Mouse (Mus musculus) heart, adult 2 months (tissue): ENCODE data around the gene Sh3tc1. TPM values are rescaled to one million over a fixed set of nuclear protein-coding genes. Genes with fewer than 3 reads are reported as not detected.

Experiments
- DNase-seq, 2 experiments: peaks; one replicate each; pipeline ENCODE4 v3.0.0; 2021
- H3K27ac ChIP-seq: fragments of 200-600 bp; 2 replicates; pipeline ENCODE4 v1.8.1; 2022
- H3K27me3 ChIP-seq: fragments of 200-500 bp; 2 replicates; pipeline ENCODE4 v1.6.1; 2012; ENCODE audit warnings: mild to moderate bottlenecking, low read length, inconsistent platforms, mixed read lengths; ENCODE audit not compliant: control insufficient read depth, insufficient read depth
- H3K36me3 ChIP-seq: fragments of 200-500 bp; 2 replicates; pipeline ENCODE4 v1.6.1; 2012; ENCODE audit warnings: low read length, inconsistent platforms; ENCODE audit not compliant: control insufficient read depth, insufficient read depth
- H3K4me1 ChIP-seq: fragments of 200-500 bp; 2 replicates; pipeline ENCODE4 v1.6.1; 2011; ENCODE audit warnings: low read length; ENCODE audit not compliant: control insufficient read depth, insufficient read depth
- H3K4me3 ChIP-seq: fragments of 200-600 bp; 2 replicates; pipeline ENCODE4 v1.8.1; 2022
- H3K79me2 ChIP-seq: fragments of 200-500 bp; replicated peaks from 2 replicates; pipeline ENCODE4 v1.6.1; 2012; ENCODE audit warnings: mild to moderate bottlenecking, inconsistent platforms, low read length, moderate library complexity, mixed read lengths; ENCODE audit not compliant: control insufficient read depth, insufficient read depth
- H3K9ac ChIP-seq: fragments of 200-500 bp; 2 replicates; pipeline ENCODE4 v1.6.1; 2012; ENCODE audit warnings: low read depth, mild to moderate bottlenecking, control low read depth, inconsistent platforms, low read length, mixed read lengths
- CTCF ChIP-seq: fragments of 200-600 bp; IDR thresholded peaks from 2 replicates; pipeline ENCODE4 v1.8.1; 2022; ENCODE audit warnings: antibody characterized with exemption, mild to moderate bottlenecking, moderate library complexity
- EP300 ChIP-seq: fragments of 200-500 bp; IDR thresholded peaks from 2 replicates; pipeline ENCODE4 v1.6.1; 2011; ENCODE audit warnings: low read depth, low read length, control low read depth; ENCODE audit not compliant: insufficient read depth
- POLR2A ChIP-seq: fragments of 200-500 bp; IDR thresholded peaks from 2 replicates; pipeline ENCODE4 v1.6.1; 2011; ENCODE audit warnings: mild to moderate bottlenecking, low read depth, low read length, control low read depth; ENCODE audit not compliant: insufficient read depth
- WGBS: fragments of 180-500 bp; shearing (Covaris S2); methylation state at CpG from one replicate; pipeline ENCODE4 v1.1.7; 2018; 5-methylcytosine and 5-hydroxymethylcytosine counted together
- intact Hi-C: fragments of 180-260 bp; cut with DNase I; formaldehyde crosslinking; loops from one replicate; pipeline ENCODE4 v1.15.1; 2025
- polyA plus RNA-seq: library from polyadenylated mRNA; depleted of rRNA; stranded (reverse); fragments of >200 nt; gene quantifications from 2 replicates; pipeline ENCODE4 v1.2.3, GENCODE M21; 2012
- total RNA-seq, 2 experiments: library from RNA; stranded (reverse); gene quantifications; 2 replicates each; pipeline ENCODE4 v1.2.3; 2021

Sh3tc1 gene
- total and polyA plus RNA-seq, 3 experiments = 5.7 to 7.2 (median 6.3) TPM

- H3K27me3 ChIP-seq = no peaks in the 10 kb centered on the region
- H3K9ac ChIP-seq = no peak overlapping the region
- intact Hi-C loops = loop anchor here (5.0 kb wide), 1 partner anchor 40 kb away; no protein-coding TSS in a partner anchor
- H3K4me1 ChIP-seq = peaks cover 27% of the 10 kb centered on the region
- H3K27ac ChIP-seq = peak overlapping the region; percentile 36
- no peaks in the 10 kb centered on the region for H3K36me3 ChIP-seq
- 88% methylated on average over 1 of the region's 1 CpGs for whole genome bisulfite sequencing
- no peaks in the 10 kb centered on the region for H3K79me2 ChIP-seq
- no peak overlapping the region for H3K4me3 ChIP-seq
- TF ChIP-seq EP300 = no peak
- TF ChIP-seq POLR2A = no peak
- TF ChIP-seq CTCF = no peak
- DNase-seq = no peak
Measured at GRCm38 (mm10) chr5:35672581-35672980, 67.2 kb downstream of the Sh3tc1 start.

GRCm38 (mm10) chr5:35671474-35671891 is 68.3 kb downstream of the Sh3tc1 start:
- peak; percentile 82 to 89 for DNase-seq
- 42% methylated on average over 9 of the region's 9 CpGs for WGBS
- intact Hi-C loops = loop anchor here (5.0 kb wide), 1 partner anchor 39 kb away; no protein-coding TSS in a partner anchor
- H3K9ac ChIP-seq = no peak overlapping the region
- no peaks in the 10 kb centered on the region for H3K36me3 ChIP-seq
- peaks cover 27% of the 10 kb centered on the region for H3K4me1 ChIP-seq
- H3K27me3 ChIP-seq = no peaks in the 10 kb centered on the region
- H3K79me2 ChIP-seq = no peaks in the 10 kb centered on the region
- peak overlapping the region; percentile 36 for H3K27ac ChIP-seq
- 0 out of 2 replicates have a peak, but pooled peaks have one; percentile 54 for TF ChIP-seq EP300
- no peak for TF ChIP-seq CTCF
- no peak; the same call in 1 of the 2 replicates for TF ChIP-seq POLR2A
- H3K4me3 ChIP-seq = no peak overlapping the region; the same call in 1 of the 2 replicates

DNA sequence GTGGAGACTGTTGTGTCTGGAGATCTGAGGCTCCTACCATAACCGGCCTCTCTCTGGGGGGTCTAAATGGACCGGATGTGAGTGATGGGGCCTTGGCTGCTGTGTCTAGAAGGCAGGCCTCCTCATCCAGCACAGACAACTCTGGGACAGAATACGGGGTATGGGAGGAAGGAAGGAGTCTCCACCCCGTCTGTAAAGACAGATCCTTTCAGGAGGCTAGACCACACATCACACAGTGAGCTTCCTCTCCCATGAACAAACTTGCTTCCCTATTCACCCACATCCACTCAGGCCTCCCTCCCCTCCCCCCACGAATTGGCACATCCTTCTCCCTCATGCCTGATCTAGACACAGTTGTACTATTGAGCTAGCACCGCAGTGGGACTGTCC is 69.4 kb downstream of the Sh3tc1 start:
- Histone ChIP-seq H3K79me2 (no peaks in the 10 kb centered on the region), H3K27me3 (no peaks in the 10 kb centered on the region), H3K4me3 (no peak overlapping the region), H3K36me3 (no peaks in the 10 kb centered on the region), H3K27ac (peak overlapping the region; percentile 36), H3K4me1 (peaks cover 27% of the 10 kb centered on the region), H3K9ac (0 out of 2 replicates have a peak overlapping the region, but pooled peaks have one; percentile 9)
- 49% methylated on average over 6 of the region's 6 CpGs for WGBS
- intact Hi-C loops = loop anchor here (5.0 kb wide), 1 partner anchor 38 kb away; no protein-coding TSS in a partner anchor
- no peak for DNase-seq
- no peak for TF ChIP-seq CTCF
- no peak for TF ChIP-seq EP300
- TF ChIP-seq POLR2A = no peak

- peaks cover 27% of the 10 kb centered on the region for H3K4me1 ChIP-seq
- TF ChIP-seq EP300 = no peak
- TF ChIP-seq CTCF = no peak
- no peak for TF ChIP-seq POLR2A
- 0 out of 2 replicates have a peak overlapping the region, but pooled peaks have one; percentile 9 for H3K9ac ChIP-seq
- no peaks in the 10 kb centered on the region for H3K27me3 ChIP-seq
- no peaks in the 10 kb centered on the region for H3K36me3 ChIP-seq
- intact Hi-C loops = loop anchor here (5.0 kb wide), 1 partner anchor 38 kb away; no protein-coding TSS in a partner anchor
- 64% methylated on average over 11 of the region's 11 CpGs for WGBS
- no peaks in the 10 kb centered on the region for H3K79me2 ChIP-seq
- H3K27ac ChIP-seq = peak overlapping the region; percentile 36
- no peak for DNase-seq
- no peak overlapping the region for H3K4me3 ChIP-seq
Measured at GRCm38 (mm10) chr5:35669747-35670411, 69.9 kb downstream of the Sh3tc1 start.

DNA sequence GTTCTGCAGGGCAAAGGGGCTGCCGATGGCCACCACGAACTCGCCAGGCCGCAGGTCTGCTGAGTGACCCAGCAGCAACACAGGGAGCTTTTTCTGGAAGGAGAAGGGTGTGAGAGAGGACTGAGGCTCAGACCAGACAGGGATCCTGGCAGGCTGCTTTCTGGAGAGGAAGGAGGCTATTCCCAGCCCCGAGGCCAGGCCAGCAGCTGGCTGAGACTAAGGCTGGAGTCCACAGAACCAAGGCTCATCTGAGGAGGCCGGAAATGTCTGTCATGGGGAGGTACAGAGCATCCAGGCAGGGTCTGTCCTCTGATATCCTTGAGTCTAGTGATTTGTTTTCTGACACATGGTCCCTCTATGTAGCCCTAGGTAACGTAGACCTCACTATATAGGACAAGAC is 73.6 kb downstream of the Sh3tc1 start:
- peaks cover 6% of the 10 kb centered on the region for H3K4me1 ChIP-seq
- no peak for TF ChIP-seq EP300
- no peak for TF ChIP-seq CTCF
- TF ChIP-seq POLR2A = no peak
- intact Hi-C loops = no loop called here
- H3K36me3 ChIP-seq = no peaks in the 10 kb centered on the region
- H3K4me3 ChIP-seq = no peak overlapping the region
- no peaks in the 10 kb centered on the region for H3K27me3 ChIP-seq
- WGBS = 85% methylated on average over 7 of the region's 7 CpGs
- no peaks in the 10 kb centered on the region for H3K79me2 ChIP-seq
- H3K27ac ChIP-seq = no peak overlapping the region
- no peak overlapping the region for H3K9ac ChIP-seq
- peak in 1 of 2 experiments; percentile 25 for DNase-seq

GRCm38 (mm10) chr5:35662021-35662545 is 77.7 kb downstream of the Sh3tc1 start:
- H3K9ac ChIP-seq = no peak overlapping the region
- intact Hi-C loops = no loop called here
- no peak overlapping the region for H3K27ac ChIP-seq
- H3K27me3 ChIP-seq = no peaks in the 10 kb centered on the region
- TF ChIP-seq EP300 = no peak
- no peak for TF ChIP-seq POLR2A
- no peak for TF ChIP-seq CTCF
- H3K4me1 ChIP-seq = no peaks in the 10 kb centered on the region
- WGBS = 62% methylated on average over 9 of the region's 9 CpGs
- DNase-seq = peak; percentile 50 to 51
- no peaks in the 10 kb centered on the region for H3K79me2 ChIP-seq
- no peak overlapping the region for H3K4me3 ChIP-seq
- no peaks in the 10 kb centered on the region for H3K36me3 ChIP-seq
